Mouse (Mus musculus) cerebellum, adult 9-10 months (tissue): ENCODE data around the gene Spata13.

ENCODE experiments used
- DNase-seq: peaks from one replicate; pipeline ENCODE4 v3.0.0; 2022

The Spata13 gene

DNA sequence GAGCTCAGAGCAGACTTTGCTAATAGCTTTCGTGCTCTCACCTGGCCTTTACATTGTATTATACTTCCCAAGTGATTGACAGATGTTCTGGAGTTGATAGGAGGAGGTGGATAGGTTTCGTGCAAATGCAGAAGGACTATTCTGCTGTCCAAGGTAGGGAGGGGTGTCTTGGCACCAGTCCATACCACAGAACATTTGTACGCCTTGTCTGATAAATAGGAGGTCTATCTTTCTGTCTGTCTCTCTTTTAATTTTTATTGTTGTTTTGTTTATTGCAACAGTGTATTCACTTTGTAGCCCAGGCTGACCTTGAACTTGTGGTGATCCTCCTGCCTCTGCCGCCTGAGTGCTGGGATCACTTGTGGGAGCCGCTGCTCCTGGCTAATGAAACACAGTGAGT is 163.8 kb downstream of the Spata13 start:
- no peak for DNase-seq

DNA sequence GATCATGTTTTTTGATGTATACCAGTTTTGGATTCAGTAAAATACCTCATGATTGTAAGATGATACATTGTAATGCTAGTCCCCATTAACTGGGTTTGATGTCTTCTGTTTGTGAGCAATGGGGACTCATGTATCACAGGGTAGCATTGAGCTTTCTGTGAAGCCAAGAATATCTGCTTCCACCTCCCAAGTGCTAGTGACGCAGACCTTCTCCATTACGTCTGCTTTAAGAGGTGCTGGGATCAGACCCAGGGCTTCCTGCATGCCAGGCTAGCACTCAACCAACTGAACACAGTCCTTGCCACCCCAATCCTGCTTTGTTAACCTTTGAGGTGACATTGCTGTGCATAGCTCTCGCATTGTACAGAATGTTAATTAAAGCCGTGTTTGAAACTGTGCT is 164.9 kb downstream of the Spata13 start:
- no peak for DNase-seq

DNA sequence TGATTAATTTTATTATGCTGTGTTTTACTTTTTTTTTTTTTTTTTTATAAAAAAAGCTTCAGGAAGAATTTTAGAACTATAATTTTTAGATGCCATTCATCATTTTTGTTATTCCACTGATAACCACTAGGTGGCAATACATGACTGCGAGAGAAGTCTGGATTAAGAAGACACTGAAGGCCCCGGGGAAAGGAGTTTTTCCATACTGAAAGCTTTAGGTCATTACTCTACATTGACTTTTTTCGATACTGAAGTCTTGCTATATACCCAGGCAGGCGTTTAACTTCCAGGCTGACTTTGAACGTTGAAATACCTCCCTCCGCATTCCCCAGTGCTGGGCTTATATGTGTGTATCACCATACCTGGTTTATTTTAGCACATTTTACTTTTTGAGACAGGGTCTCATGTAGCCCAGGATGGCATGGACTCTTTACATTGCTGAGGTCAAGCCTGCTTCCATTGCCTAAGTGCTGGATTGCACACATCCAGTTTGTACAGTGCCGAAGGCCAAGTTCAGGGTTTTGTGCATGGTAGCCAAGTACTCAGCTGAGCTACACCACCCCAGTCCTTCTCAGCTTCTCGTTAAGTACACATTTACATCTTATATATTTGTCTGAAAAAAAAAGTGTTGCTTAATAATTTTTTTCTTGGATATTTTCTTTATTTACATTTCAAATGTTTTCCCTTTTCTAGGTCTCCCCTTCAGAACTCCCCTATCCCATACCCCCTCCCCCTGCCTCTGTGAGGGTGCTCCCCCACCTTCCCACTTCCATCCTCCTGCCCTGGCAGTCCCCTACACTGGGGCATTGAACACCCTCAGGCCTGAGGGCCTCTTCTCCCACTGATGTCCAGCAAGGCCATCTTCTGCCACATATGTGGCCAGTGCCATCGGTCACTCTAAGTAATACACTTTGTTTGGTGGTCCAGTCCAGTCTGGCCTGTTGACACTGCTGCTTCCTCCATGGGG is 166.2 kb downstream of the Spata13 start:
- peak; percentile 70 for DNase-seq

DNA sequence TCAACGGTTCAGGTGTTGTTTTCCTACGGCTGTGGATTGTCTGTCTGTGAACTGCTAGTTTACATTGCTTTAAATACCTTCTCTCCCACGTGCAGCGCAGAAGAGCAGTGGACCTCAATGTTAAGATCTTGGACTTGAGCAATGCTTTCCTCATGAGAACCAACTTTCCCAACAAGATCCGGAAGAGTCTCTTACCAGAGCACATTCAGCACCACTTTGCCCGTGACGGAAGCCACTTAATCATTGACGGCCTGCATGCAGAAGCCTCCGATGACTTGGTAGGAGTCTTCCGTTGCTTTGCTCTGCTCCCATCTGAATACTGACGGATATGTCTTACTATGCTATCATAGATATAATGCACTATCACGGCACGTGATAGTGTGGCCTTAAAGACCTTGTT is 168.2 kb downstream of the Spata13 start:
- no peak for DNase-seq

DNA sequence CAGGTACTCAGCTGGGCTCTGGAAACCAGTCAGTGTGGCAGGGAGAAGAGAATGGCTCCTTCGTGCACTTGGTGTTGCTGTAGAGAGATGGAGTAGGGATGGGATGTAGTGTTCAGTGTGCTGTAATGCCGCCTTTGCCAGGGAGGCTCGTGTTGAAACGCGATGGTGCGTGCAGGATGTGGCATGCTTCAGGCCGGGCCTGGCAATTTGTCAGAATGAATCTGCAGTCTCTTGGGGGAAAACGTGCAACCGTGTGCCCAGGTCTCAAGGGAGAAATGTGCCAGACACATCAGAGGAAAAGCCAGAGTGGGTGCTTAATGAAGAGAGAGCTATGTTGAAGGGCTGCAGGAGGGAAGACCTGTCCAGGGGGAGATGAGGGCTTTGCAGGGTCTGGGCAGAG is 171.2 kb downstream of the Spata13 start:
- no peak for DNase-seq

DNA sequence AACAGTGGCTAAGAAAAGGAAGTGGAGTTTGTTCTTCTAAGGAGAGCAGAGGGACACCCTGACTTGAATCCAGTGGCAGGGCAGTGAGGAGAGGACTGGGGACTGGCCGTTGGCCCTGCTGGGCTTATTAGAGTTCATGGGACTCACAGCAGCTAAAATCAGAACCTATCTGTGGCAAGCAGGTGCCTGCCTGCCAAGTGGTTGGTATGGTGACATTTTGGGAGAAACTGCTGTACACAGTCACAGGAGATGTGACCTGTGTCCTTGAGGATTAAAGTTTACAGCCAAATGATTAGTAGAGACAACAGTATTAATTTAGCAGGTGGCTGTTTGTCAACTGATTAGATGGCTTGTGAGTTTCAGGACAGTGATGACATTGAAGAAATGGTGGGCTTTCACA is 172.1 kb downstream of the Spata13 start:
- DNase-seq: no peak

DNA sequence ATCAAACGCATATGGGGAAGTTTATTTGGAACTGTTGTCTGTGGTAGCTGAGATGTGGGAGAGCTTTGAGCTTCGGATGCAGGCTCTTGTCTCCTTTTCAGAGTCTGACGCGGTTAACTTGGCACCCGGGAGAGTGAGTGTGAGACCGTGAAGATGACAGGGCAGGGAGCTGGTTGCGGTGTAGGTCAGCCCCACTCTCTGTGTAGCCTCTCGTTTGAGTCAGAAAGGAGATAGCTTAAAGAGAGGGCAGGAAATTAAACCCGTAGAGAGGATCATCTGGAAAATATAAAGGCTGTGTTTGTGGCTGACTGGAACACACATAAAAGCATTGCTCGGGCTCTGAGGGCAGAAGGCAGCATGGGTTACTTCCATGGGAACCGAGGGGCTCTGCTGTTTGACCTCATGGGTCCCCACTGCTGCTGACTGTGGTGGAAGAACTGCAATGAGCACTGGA is 173.1 kb downstream of the Spata13 start:
- no peak for DNase-seq

DNA sequence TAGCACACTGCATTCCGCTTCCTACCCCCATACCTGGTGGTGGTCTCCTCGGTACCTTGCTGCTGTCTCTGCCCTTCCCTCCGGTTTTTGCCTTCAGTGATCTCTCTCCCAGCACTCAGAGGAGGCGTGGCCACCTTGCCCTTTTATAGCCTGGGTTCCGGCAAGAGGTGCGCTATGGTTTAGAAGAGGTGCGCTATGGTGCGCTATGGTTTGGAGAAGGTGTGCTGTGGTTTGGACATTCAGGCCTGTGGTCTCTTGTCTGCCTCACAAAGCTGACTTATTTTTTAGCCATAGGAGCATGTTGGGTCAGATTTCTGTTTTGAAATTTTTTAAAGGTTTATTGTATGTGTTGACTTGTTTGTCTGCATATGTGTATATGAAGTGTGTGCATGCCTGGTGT is 176.1 kb downstream of the Spata13 start:
- DNase-seq: no peak

DNA sequence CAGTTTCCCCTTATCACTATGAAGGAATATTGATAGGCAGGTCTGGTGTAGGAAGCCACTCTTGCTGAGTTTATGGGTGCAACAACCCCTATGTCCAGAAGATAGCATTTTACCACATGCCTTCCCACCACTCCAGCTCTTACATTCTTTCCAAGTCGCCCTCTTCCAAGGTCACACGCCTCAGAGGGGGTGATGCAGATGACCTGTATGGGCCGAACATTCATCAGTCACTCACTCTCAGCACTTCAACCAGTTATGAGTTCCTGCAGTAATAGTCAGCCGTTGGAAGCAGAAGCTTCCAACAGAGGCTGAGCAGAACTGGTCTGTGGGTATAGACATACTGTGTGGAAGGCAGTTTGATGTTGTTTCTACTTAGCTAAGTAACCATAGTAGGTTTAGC is 177.7 kb downstream of the Spata13 start:
- DNase-seq: no peak
